In genomic region chr17:26137751-26138130, GRCm38 (mm10) we compare ENCODE assay signal across 7 mouse cellular contexts. TPM values are rescaled to one million over a fixed set of nuclear protein-coding genes. Genes with fewer than 3 reads are reported as not detected.
DNase-seq lines count a peak whose midpoint lies in the region; ATAC-seq lines count a peak whose summit lies in the region.

No protein-coding gene starts in this region.

- H3K4me1 ChIP-seq in lung, embryonic 16.5 days (replicated peaks; ENCODE audit: control insufficient read depth, insufficient read depth, low read length), result peaks cover 11% of the 10 kb centered on the region
- peaks cover 37% of the 10 kb centered on the region for H3K4me1 ChIP-seq in erythroblast, embryonic 14.5 days (ENCODE audit: control insufficient read depth)
- H3K4me1 ChIP-seq in limb, embryonic 11.5 days (ENCODE audit: control insufficient read depth, insufficient read depth, low read length), result peaks cover 12% of the 10 kb centered on the region
- peaks cover 13% of the 10 kb centered on the region; the same call in 1 of the 2 replicates for H3K4me1 ChIP-seq in stomach, embryonic 14.5 days (ENCODE audit: control insufficient read depth, insufficient read depth, low read length)

- ATAC-seq in lung, embryonic 16.5 days (ENCODE audit: low read depth), result no peak
- ATAC-seq in limb, embryonic 11.5 days (ENCODE audit: insufficient number of reproducible peaks, low FRiP score, low TSS enrichment, low read depth), result no peak
- ATAC-seq in stomach, embryonic 14.5 days (ENCODE audit: insufficient number of reproducible peaks, insufficient read depth, low FRiP score, low read depth), result no peak
- ATAC-seq in activated CD4-positive, CD25-positive, alpha-beta regulatory T cell, adult 4 months, result no peak

- peaks cover 3% of the 10 kb centered on the region for H3K36me3 ChIP-seq in lung, embryonic 16.5 days (ENCODE audit: control insufficient read depth, insufficient read depth, low read length)
- H3K36me3 ChIP-seq in erythroblast, embryonic 14.5 days (ENCODE audit: control insufficient read depth), result peaks cover 13% of the 10 kb centered on the region
- peaks cover under 1% of the 10 kb centered on the region; the same call in 1 of the 2 replicates for H3K36me3 ChIP-seq in limb, embryonic 11.5 days (ENCODE audit: control insufficient read depth, insufficient read depth, low read length)
- H3K36me3 ChIP-seq in stomach, embryonic 14.5 days (ENCODE audit: control insufficient read depth, insufficient read depth, low read length), result peaks cover 1% of the 10 kb centered on the region

- WGBS in lung, embryonic 16.5 days, result 59% methylated on average over 2 of the region's 2 CpGs
- WGBS in limb, embryonic 11.5 days, result 69% methylated on average over 2 of the region's 2 CpGs
- 68% methylated on average over 2 of the region's 2 CpGs for WGBS in stomach, embryonic 14.5 days

- no peaks in the 10 kb centered on the region for H3K27me3 ChIP-seq in lung, embryonic 16.5 days (ENCODE audit: control insufficient read depth, insufficient read depth, low read depth, low read length)
- no peaks in the 10 kb centered on the region for H3K27me3 ChIP-seq in erythroblast, embryonic 14.5 days (ENCODE audit: control insufficient read depth)
- H3K27me3 ChIP-seq in limb, embryonic 11.5 days (ENCODE audit: control insufficient read depth, insufficient read depth, low read length), result no peaks in the 10 kb centered on the region
- no peaks in the 10 kb centered on the region for H3K27me3 ChIP-seq in stomach, embryonic 14.5 days (ENCODE audit: control insufficient read depth, insufficient read depth, low read length)

- DNase-seq in lung, postnatal 36 days, result no peak
- no peak for DNase-seq in limb, embryonic 11.5 days (ENCODE audit: low spot score)
- DNase-seq in thymus, postnatal 10 days (ENCODE audit: low spot score in 2 of 2), result no peak

- H3K9ac ChIP-seq in lung, embryonic 16.5 days (ENCODE audit: low read length), result peak overlapping the region; percentile 63
- peak overlapping the region; percentile 97 for H3K9ac ChIP-seq in limb, embryonic 11.5 days (ENCODE audit: low read length)
- peak overlapping the region; percentile 31; the same call in 1 of the 2 replicates for H3K9ac ChIP-seq in stomach, embryonic 14.5 days (replicated peaks; ENCODE audit: low read depth, low read length)

- peak overlapping the region; percentile 57 for H3K4me2 ChIP-seq in lung, embryonic 16.5 days (ENCODE audit: low read depth, low read length)
- peak overlapping the region; percentile 84 for H3K4me2 ChIP-seq in limb, embryonic 11.5 days (ENCODE audit: low read depth, severe bottlenecking)
- H3K4me2 ChIP-seq in stomach, embryonic 14.5 days (replicated peaks; ENCODE audit: low read depth, low read length), result peak overlapping the region; percentile 81

- no peaks in the 10 kb centered on the region for H3K9me3 ChIP-seq in lung, embryonic 16.5 days (ENCODE audit: control insufficient read depth, low read length)
- H3K9me3 ChIP-seq in erythroblast, embryonic 14.5 days (ENCODE audit: control insufficient read depth, low read length), result no peaks in the 10 kb centered on the region
- H3K9me3 ChIP-seq in limb, embryonic 11.5 days (ENCODE audit: control insufficient read depth, low read length), result no peaks in the 10 kb centered on the region
- no peaks in the 10 kb centered on the region for H3K9me3 ChIP-seq in stomach, embryonic 14.5 days (ENCODE audit: control insufficient read depth, low read depth, low read length)

- H3K27ac ChIP-seq in lung, embryonic 16.5 days (ENCODE audit: low read length), result peak overlapping the region; percentile 60
- peak overlapping the region; percentile 68; the same call in 1 of the 2 replicates for H3K27ac ChIP-seq in limb, embryonic 11.5 days (replicated peaks; ENCODE audit: low read depth, low read length)
- H3K27ac ChIP-seq in stomach, embryonic 14.5 days (ENCODE audit: low read length), result peak overlapping the region; percentile 52; the same call in 1 of the 2 replicates

- peak overlapping the region; percentile 91 for H3K4me3 ChIP-seq in lung, embryonic 16.5 days (ENCODE audit: low read length)
- H3K4me3 ChIP-seq in erythroblast, embryonic 14.5 days (replicated peaks), result peak overlapping the region; percentile 93
- H3K4me3 ChIP-seq in limb, embryonic 11.5 days (ENCODE audit: low read depth, low read length), result peak overlapping the region; percentile 89
- peak overlapping the region; percentile 79; the same call in 1 of the 2 replicates for H3K4me3 ChIP-seq in stomach, embryonic 14.5 days (ENCODE audit: low read depth, low read length)

RNA-seq across cellular contexts. Expression of gene Axin1, which starts 0.7 kb away (rescaled TPM):
- 6.9 and 7.4 TPM in 2 replicates for polyA plus RNA-seq in lung, embryonic 16.5 days (2015; fragmentation: Nextera tagmentation; extraction: Ambion mirVana)
- 3.2 and 3.3 TPM in 2 replicates for polyA plus RNA-seq in erythroblast, embryonic 14.5 days (2012)
- polyA plus RNA-seq in limb, embryonic 11.5 days (2014; fragmentation: Nextera tagmentation; extraction: Ambion mirVana), result 17.1 and 23.7 TPM in 2 replicates
- 10.5 and 12.9 TPM in 2 replicates for polyA plus RNA-seq in stomach, embryonic 14.5 days (2014; fragmentation: Nextera tagmentation; extraction: Ambion mirVana)
- 10 to 100 TPM; 10.5 to 13.5 TPM for polyA plus RNA-seq in activated CD4-positive, CD25-positive, alpha-beta regulatory T cell, adult 4 months (2017; shearing (Covaris generic))

RNA-seq across cellular contexts. Expression of gene Mrpl28, which starts 14.4 kb away (rescaled TPM):
- polyA plus RNA-seq in lung, embryonic 16.5 days (2015; fragmentation: Nextera tagmentation; extraction: Ambion mirVana), result 188 and 194 TPM in 2 replicates
- 28.4 and 31.6 TPM in 2 replicates for polyA plus RNA-seq in erythroblast, embryonic 14.5 days (2012)
- polyA plus RNA-seq in limb, embryonic 11.5 days (2014; fragmentation: Nextera tagmentation; extraction: Ambion mirVana), result 259 and 283 TPM in 2 replicates
- polyA plus RNA-seq in stomach, embryonic 14.5 days (2014; fragmentation: Nextera tagmentation; extraction: Ambion mirVana), result 214 and 221 TPM in 2 replicates
- 100 to 1,000 TPM; 111 to 135 TPM for polyA plus RNA-seq in activated CD4-positive, CD25-positive, alpha-beta regulatory T cell, adult 4 months (2017; shearing (Covaris generic))

RNA-seq across cellular contexts. Expression of gene Tmem8, which starts 24.6 kb away (rescaled TPM):
- polyA plus RNA-seq in lung, embryonic 16.5 days (2015; fragmentation: Nextera tagmentation; extraction: Ambion mirVana), result 2.2 and 3.0 TPM in 2 replicates
- polyA plus RNA-seq in erythroblast, embryonic 14.5 days (2012), result 0.21 and 0.31 TPM in 2 replicates
- 0.40 and 0.55 TPM in 2 replicates for polyA plus RNA-seq in limb, embryonic 11.5 days (2014; fragmentation: Nextera tagmentation; extraction: Ambion mirVana)
- 2.9 and 3.9 TPM in 2 replicates for polyA plus RNA-seq in stomach, embryonic 14.5 days (2014; fragmentation: Nextera tagmentation; extraction: Ambion mirVana)
- polyA plus RNA-seq in activated CD4-positive, CD25-positive, alpha-beta regulatory T cell, adult 4 months (2017; shearing (Covaris generic)), result 1 to 10 TPM; 4.8 to 4.9 TPM

RNA-seq across cellular contexts. Expression of gene Nme4, which starts 42.3 kb away (rescaled TPM):
- 68.3 and 69.7 TPM in 2 replicates for polyA plus RNA-seq in lung, embryonic 16.5 days (2015; fragmentation: Nextera tagmentation; extraction: Ambion mirVana)
- 5.5 and 9.0 TPM in 2 replicates for polyA plus RNA-seq in erythroblast, embryonic 14.5 days (2012)
- 111 and 122 TPM in 2 replicates for polyA plus RNA-seq in limb, embryonic 11.5 days (2014; fragmentation: Nextera tagmentation; extraction: Ambion mirVana)
- 90.7 and 96.5 TPM in 2 replicates for polyA plus RNA-seq in stomach, embryonic 14.5 days (2014; fragmentation: Nextera tagmentation; extraction: Ambion mirVana)
- 1 to 10 TPM; 1.6 TPM for polyA plus RNA-seq in activated CD4-positive, CD25-positive, alpha-beta regulatory T cell, adult 4 months (2017; shearing (Covaris generic))

RNA-seq across cellular contexts. Expression of gene Decr2, which starts 47.6 kb away (rescaled TPM):
- 36.3 and 36.8 TPM in 2 replicates for polyA plus RNA-seq in lung, embryonic 16.5 days (2015; fragmentation: Nextera tagmentation; extraction: Ambion mirVana)
- 0.02 TPM in 1 of 2 replicates, not detected in the other for polyA plus RNA-seq in erythroblast, embryonic 14.5 days (2012)
- 19.0 and 22.3 TPM in 2 replicates for polyA plus RNA-seq in limb, embryonic 11.5 days (2014; fragmentation: Nextera tagmentation; extraction: Ambion mirVana)
- 34.9 and 40.4 TPM in 2 replicates for polyA plus RNA-seq in stomach, embryonic 14.5 days (2014; fragmentation: Nextera tagmentation; extraction: Ambion mirVana)
- 10 to 100 TPM; 12.9 to 25.7 TPM for polyA plus RNA-seq in activated CD4-positive, CD25-positive, alpha-beta regulatory T cell, adult 4 months (2017; shearing (Covaris generic))

Comparison
In these comparisons a context has a peak if more than half of its experiments do, and no peak if none do; other contexts are left out.
1. H3K9ac ChIP-seq: peak in every context shown above with its lines; median percentile 97 in limb, embryonic 11.5 days; 63 in lung, embryonic 16.5 days; 31 in stomach, embryonic 14.5 days.